ENCODE assay signal across 17 mouse cellular contexts in genomic region chr6:81800822-81801221, GRCm38 (mm10).
"Had no signal": no experiment of that assay in that cellular context is flagged by ENCODE, and none has a peak within 500 bp of the region (broad histone marks: within the 10 kb centered on the region; RNA-seq: fewer than 3 reads in every experiment).

No protein-coding gene starts in this region.

- H3K4me1 ChIP-seq: lung, embryonic 15.5 days; megakaryocyte, embryonic 14.5 days; midbrain, embryonic 12.5 days; midbrain, embryonic 15.5 days; neural tube, embryonic 12.5 days; stomach, embryonic 15.5 days had no signal

- H3K27ac ChIP-seq: lung, embryonic 15.5 days; macrophage; midbrain, embryonic 12.5 days; midbrain, embryonic 15.5 days; neural tube, embryonic 12.5 days; stomach, embryonic 15.5 days; stomach, postnatal 0 days had no signal

- H3K4me3 ChIP-seq: lung, embryonic 15.5 days; megakaryocyte, embryonic 14.5 days; midbrain, embryonic 12.5 days; midbrain, embryonic 15.5 days; neural tube, embryonic 12.5 days; stomach, embryonic 15.5 days had no signal

- H3K4me2 ChIP-seq: lung, embryonic 15.5 days; midbrain, embryonic 12.5 days; midbrain, embryonic 15.5 days; neural tube, embryonic 12.5 days; stomach, embryonic 15.5 days had no signal

- H3K9me3 ChIP-seq: lung, embryonic 15.5 days; midbrain, embryonic 12.5 days; midbrain, embryonic 15.5 days; neural tube, embryonic 12.5 days; stomach, embryonic 15.5 days had no signal

- ATAC-seq: liver, postnatal 0 days; lung, postnatal 0 days had no signal

- H3K27me3 ChIP-seq: lung, embryonic 15.5 days; megakaryocyte, embryonic 14.5 days; midbrain, embryonic 12.5 days; midbrain, embryonic 15.5 days; neural tube, embryonic 12.5 days; stomach, embryonic 15.5 days had no signal

- H3K36me3 ChIP-seq: lung, embryonic 15.5 days; midbrain, embryonic 12.5 days; midbrain, embryonic 15.5 days; neural tube, embryonic 12.5 days; stomach, embryonic 15.5 days had no signal

- H3K9ac ChIP-seq: liver, postnatal 0 days; lung, embryonic 15.5 days; midbrain, embryonic 12.5 days; midbrain, embryonic 15.5 days; neural tube, embryonic 12.5 days; stomach, embryonic 15.5 days had no signal

- DNase-seq: liver, postnatal 0 days; lung, adult 2 months; lung, postnatal 14 days; lung, postnatal 36 days; right cerebral cortex, postnatal 14 days; thymus, adult 2 months; thymus, postnatal 25 days; thymus, postnatal 4 days had no signal
